Mouse (Mus musculus): Measurements from ENCODE around the gene Pom121l12.

Pom121l12 gene

DNA sequence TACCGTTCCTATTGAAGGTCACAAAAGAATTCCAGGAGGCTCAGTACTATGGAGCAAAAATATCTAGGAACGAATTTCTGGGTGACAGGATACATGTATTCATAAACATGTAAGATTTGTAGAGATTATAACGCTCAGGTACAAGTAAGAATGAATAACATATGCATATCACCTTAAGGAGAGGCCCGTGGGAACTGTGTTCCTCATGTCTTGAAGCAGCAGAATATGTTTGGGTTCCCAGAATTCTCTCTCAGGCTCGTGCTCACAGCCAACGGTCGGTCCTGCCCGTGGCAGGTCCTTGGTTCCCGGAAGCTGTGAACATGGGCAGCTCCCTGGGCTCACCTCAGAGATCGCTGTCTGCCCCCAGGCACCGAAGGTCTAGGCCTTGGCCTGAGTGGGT lies at the start of gene Pom121l12:
Gene Pom121l12 (plus strand): TSS at position 301 of the 400 bp plus-strand sequence.
- in situ Hi-C loops (cut with MboI, MseI) = no loop called here

DNA sequence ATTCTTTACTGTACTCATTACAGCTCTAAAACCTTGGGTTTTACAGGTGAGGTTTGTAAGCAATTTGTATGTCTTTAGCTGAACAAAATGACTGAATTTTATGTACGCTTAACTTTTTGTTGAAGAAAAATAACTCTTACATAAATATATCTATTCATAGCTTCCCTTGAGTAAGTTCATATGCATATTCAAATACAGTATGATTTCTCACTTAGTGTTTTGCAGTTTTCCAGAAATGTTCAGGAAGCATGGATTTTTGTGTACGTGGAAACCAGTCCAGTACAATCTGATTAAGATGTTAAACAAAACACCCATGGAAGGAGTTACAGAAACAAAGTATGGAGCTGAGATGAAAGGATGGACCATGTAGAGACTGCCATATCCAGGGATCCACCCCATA lies 12.8 kb downstream of the Pom121l12 start:
- in situ Hi-C loops (cut with MboI, MseI) = no loop called here

All from T-helper 1 cell (primary cell).